Mouse (Mus musculus): Measurements from ENCODE around the gene Adat1. TPM values are rescaled to one million over a fixed set of nuclear protein-coding genes. Genes with fewer than 3 reads are reported as not detected.

Gene Adat1
- polyA plus RNA-seq, 1 experiment: 3.1 TPM

GRCm38 (mm10) chr8:112009558-112009957, 17.5 kb upstream of the Adat1 start:
- Histone ChIP-seq H3K4me1 (ENCODE audit: control insufficient read depth, insufficient read depth, low read length) (peaks cover 12% of the 10 kb centered on the region), H3K4me3 (ENCODE audit: insufficient read depth, low read length) (peak overlapping the region; percentile 80; the same call in 1 of the 2 replicates), H3K27ac (ENCODE audit: insufficient read depth, low read depth, low read length) (no peak overlapping the region)
- no peak for TF ChIP-seq CTCF (IDR thresholded peaks at IDR 0.05; ENCODE audit: low read depth, low read length)
- no peak for TF ChIP-seq POLR2A (IDR thresholded peaks at IDR 0.05; ENCODE audit: borderline replicate concordance, low read depth, low read length)

- no peak overlapping the region for H3K4me3 ChIP-seq (ENCODE audit: insufficient read depth, low read length)
- peaks cover 7% of the 10 kb centered on the region; the same call in 1 of the 2 replicates for H3K4me1 ChIP-seq (ENCODE audit: control insufficient read depth, insufficient read depth, low read length)
- no peak overlapping the region for H3K27ac ChIP-seq (ENCODE audit: insufficient read depth, low read depth, low read length)
- TF ChIP-seq CTCF (IDR thresholded peaks at IDR 0.05; ENCODE audit: low read depth, low read length) (no peak), POLR2A (IDR thresholded peaks at IDR 0.05; ENCODE audit: borderline replicate concordance, low read depth, low read length) (no peak)
Measured at GRCm38 (mm10) chr8:112007669-112008068, 15.6 kb upstream of the Adat1 start.

- H3K27ac ChIP-seq (ENCODE audit: insufficient read depth, low read depth, low read length): no peak overlapping the region
- no peak overlapping the region for H3K4me3 ChIP-seq (ENCODE audit: insufficient read depth, low read length)
- TF ChIP-seq CTCF (IDR thresholded peaks at IDR 0.05; ENCODE audit: low read depth, low read length): no peak
- no peak for TF ChIP-seq POLR2A (IDR thresholded peaks at IDR 0.05; ENCODE audit: borderline replicate concordance, low read depth, low read length)
- peaks cover 7% of the 10 kb centered on the region; the same call in 1 of the 2 replicates for H3K4me1 ChIP-seq (ENCODE audit: control insufficient read depth, insufficient read depth, low read length)
Measured at GRCm38 (mm10) chr8:112005601-112006000, 13.5 kb upstream of the Adat1 start.

DNA sequence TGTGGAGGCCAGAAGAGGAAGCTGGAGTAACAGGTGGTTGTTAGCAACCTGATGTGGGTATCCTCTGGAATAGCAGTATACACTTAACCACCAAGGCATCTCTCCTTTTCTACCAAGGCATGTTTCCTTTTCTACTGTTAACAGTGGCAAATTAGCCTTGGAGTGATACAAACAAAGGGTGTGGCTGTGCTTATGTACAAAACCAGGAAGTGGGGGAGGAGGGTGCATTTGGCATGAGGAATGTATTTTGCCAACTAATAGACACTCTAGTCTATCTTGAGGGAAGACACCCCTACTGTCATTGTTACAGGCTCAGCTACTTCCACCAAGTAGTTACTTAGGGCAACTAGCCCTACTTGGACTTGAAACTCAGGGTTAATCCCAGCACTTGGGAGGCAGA, 12.7 kb upstream of the Adat1 start:
- TF ChIP-seq POLR2A (IDR thresholded peaks at IDR 0.05; ENCODE audit: borderline replicate concordance, low read depth, low read length) (no peak), CTCF (IDR thresholded peaks at IDR 0.05; ENCODE audit: low read depth, low read length) (no peak)
- H3K4me3 ChIP-seq (ENCODE audit: insufficient read depth, low read length): no peak overlapping the region
- no peak overlapping the region for H3K27ac ChIP-seq (ENCODE audit: insufficient read depth, low read depth, low read length)
- H3K4me1 ChIP-seq (ENCODE audit: control insufficient read depth, insufficient read depth, low read length): peaks cover 7% of the 10 kb centered on the region; the same call in 1 of the 2 replicates

DNA sequence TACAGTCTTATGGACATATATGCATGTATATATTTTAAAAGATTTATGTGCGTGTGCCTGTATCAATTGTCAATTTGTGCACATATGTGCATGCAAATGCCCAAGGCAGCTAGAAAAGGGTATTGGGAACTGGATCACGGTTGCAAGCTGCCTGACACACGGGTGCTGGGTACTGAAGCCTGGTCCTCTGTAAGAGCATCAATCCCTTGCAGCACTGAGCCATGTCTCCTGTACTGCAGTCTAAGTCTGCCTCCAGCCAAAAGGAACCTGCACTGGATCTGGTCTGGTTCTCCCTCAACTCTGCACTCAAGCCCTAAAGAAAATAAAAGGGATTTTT, 569 bp upstream of the Adat1 start:
- Histone ChIP-seq H3K4me3 (ENCODE audit: insufficient read depth, low read length) (no peak overlapping the region), H3K4me1 (ENCODE audit: control insufficient read depth, insufficient read depth, low read length) (no peaks in the 10 kb centered on the region), H3K27ac (ENCODE audit: insufficient read depth, low read depth, low read length) (no peak overlapping the region)
- TF ChIP-seq CTCF (IDR thresholded peaks at IDR 0.05; ENCODE audit: low read depth, low read length) (no peak), POLR2A (IDR thresholded peaks at IDR 0.05; ENCODE audit: borderline replicate concordance, low read depth, low read length) (no peak)

- peak overlapping the region; percentile 90 for H3K4me3 ChIP-seq (ENCODE audit: insufficient read depth, low read length)
- H3K4me1 ChIP-seq (ENCODE audit: control insufficient read depth, insufficient read depth, low read length): no peaks in the 10 kb centered on the region
- H3K27ac ChIP-seq (ENCODE audit: insufficient read depth, low read depth, low read length): no peak overlapping the region
- TF ChIP-seq CTCF (IDR thresholded peaks at IDR 0.05; ENCODE audit: low read depth, low read length): no peak
- no peak for TF ChIP-seq POLR2A (IDR thresholded peaks at IDR 0.05; ENCODE audit: borderline replicate concordance, low read depth, low read length)
Measured at GRCm38 (mm10) chr8:111991278-111991677, 824 bp downstream of the Adat1 start.

DNA sequence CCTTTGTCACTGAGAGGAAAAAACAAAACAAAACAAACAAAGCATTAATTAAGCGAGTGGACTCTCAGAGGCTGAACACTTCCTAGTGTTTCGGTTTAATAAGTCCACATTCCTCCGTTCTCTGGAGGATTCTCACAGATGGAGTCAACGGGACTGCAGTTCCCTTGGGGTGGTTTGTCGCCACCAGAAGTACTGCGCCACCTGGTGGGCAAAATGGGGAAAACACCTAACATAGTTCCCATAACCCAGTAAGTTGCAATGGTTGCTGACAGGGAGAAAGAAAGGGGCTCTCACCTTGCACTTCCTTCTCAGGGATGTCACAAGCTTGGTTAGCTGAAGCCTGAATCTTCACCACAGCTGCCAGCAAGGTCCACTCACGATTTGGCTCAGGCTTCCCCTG, 2.2 kb downstream of the Adat1 start:
- TF ChIP-seq CTCF (IDR thresholded peaks at IDR 0.05; ENCODE audit: low read depth, low read length) (peak; percentile 61), POLR2A (IDR thresholded peaks at IDR 0.05; ENCODE audit: borderline replicate concordance, low read depth, low read length) (no peak)
- no peak overlapping the region for H3K4me3 ChIP-seq (ENCODE audit: insufficient read depth, low read length)
- no peak overlapping the region for H3K27ac ChIP-seq (ENCODE audit: insufficient read depth, low read depth, low read length)
- no peaks in the 10 kb centered on the region for H3K4me1 ChIP-seq (ENCODE audit: control insufficient read depth, insufficient read depth, low read length)

GRCm38 (mm10) chr8:111984511-111984910, 7.6 kb downstream of the Adat1 start:
- H3K4me3 ChIP-seq (ENCODE audit: insufficient read depth, low read length): no peak overlapping the region

DNA sequence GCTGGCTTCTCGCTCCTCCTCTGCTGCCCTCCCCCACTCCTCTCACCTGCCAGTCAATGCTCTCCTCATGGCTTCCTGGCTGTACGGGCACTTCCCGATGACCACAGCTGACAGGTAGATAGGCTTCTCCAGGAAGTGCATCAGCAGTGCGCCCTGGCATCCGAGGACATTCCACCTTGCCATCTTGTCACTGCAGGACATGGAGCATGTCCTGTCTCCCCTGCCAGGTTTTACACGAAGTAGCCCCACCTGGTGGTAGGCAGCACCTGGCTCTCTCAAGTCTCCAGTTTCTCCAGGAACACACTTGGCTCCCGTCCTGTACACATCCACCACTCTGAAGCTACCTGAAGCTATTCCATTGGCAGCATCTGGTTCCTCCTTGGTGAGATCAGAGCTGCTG, 10.0 kb downstream of the Adat1 start:
- TF ChIP-seq POLR2A (IDR thresholded peaks at IDR 0.05; ENCODE audit: borderline replicate concordance, low read depth, low read length) (no peak), CTCF (IDR thresholded peaks at IDR 0.05; ENCODE audit: low read depth, low read length) (no peak)
- Histone ChIP-seq H3K4me1 (ENCODE audit: control insufficient read depth, insufficient read depth, low read length) (no peaks in the 10 kb centered on the region), H3K4me3 (ENCODE audit: insufficient read depth, low read length) (no peak overlapping the region), H3K27ac (ENCODE audit: insufficient read depth, low read depth, low read length) (no peak overlapping the region)

More at GRCm38 (mm10) chr8:111984511-111984910, 7.6 kb downstream of the Adat1 start:
- H3K4me1 ChIP-seq (ENCODE audit: control insufficient read depth, insufficient read depth, low read length): no peaks in the 10 kb centered on the region
- no peak overlapping the region for H3K27ac ChIP-seq (ENCODE audit: insufficient read depth, low read depth, low read length)
- TF ChIP-seq CTCF (IDR thresholded peaks at IDR 0.05; ENCODE audit: low read depth, low read length) (no peak), POLR2A (IDR thresholded peaks at IDR 0.05; ENCODE audit: borderline replicate concordance, low read depth, low read length) (no peak)

DNA sequence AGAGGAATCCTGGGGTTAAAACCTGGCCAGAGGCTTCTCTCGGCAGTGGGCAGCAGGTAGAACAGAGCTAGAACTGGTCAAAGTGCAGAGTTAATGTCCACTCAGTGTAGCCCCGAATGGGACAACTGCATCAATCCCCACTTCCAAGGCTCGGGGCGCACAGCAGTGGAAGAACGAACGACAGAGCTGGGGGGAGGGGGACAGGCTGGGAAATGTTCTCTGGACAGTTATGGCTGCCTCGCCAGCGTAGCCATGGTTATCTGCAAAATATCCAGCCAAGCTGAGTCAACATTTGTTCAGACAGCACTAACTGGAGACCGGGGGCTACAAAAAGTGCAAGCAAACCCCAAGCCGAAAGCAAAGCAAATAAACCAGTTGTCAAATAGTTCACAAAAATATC, 14.0 kb downstream of the Adat1 start:
- H3K27ac ChIP-seq (ENCODE audit: insufficient read depth, low read depth, low read length): no peak overlapping the region
- no peak overlapping the region for H3K4me3 ChIP-seq (ENCODE audit: insufficient read depth, low read length)
- no peak for TF ChIP-seq CTCF (IDR thresholded peaks at IDR 0.05; ENCODE audit: low read depth, low read length)
- TF ChIP-seq POLR2A (IDR thresholded peaks at IDR 0.05; ENCODE audit: borderline replicate concordance, low read depth, low read length): no peak
- no peaks in the 10 kb centered on the region for H3K4me1 ChIP-seq (ENCODE audit: control insufficient read depth, insufficient read depth, low read length)

DNA sequence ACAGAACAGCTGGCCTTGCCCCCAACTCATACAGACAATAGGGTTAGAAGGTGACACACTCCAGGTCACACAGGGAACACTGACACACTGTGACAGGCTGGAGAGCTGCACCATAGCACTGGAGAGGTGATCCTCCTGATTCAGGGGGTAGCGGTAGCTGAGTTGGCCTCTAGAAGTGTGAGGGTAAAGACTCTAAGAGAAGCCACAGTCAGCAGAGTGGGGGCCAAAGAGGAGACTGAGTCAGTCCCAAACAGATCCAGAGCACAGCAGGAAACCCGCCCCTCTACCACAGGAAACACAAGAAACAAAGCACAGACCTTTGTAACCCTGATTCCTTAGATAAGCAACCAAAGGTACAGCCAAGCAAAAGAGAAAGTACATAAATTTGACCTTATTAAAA, 15.8 kb downstream of the Adat1 start:
- TF ChIP-seq CTCF (IDR thresholded peaks at IDR 0.05; ENCODE audit: low read depth, low read length) (no peak), POLR2A (IDR thresholded peaks at IDR 0.05; ENCODE audit: borderline replicate concordance, low read depth, low read length) (no peak)
- H3K27ac ChIP-seq (ENCODE audit: insufficient read depth, low read depth, low read length): no peak overlapping the region
- H3K4me3 ChIP-seq (ENCODE audit: insufficient read depth, low read length): no peak overlapping the region
- no peaks in the 10 kb centered on the region for H3K4me1 ChIP-seq (ENCODE audit: control insufficient read depth, insufficient read depth, low read length)

Data from bone marrow macrophage, adult 2 months (primary cell).